Mouse (Mus musculus) left cerebral cortex, adult 9 months (tissue): ENCODE data around the gene Gpr68.

Source experiments
- DNase-seq, 2 experiments: peaks; one replicate each; pipeline ENCODE4 v3.0.0; 2022; ENCODE audit warnings: low spot score in 2 of 2

Gpr68 gene

DNA sequence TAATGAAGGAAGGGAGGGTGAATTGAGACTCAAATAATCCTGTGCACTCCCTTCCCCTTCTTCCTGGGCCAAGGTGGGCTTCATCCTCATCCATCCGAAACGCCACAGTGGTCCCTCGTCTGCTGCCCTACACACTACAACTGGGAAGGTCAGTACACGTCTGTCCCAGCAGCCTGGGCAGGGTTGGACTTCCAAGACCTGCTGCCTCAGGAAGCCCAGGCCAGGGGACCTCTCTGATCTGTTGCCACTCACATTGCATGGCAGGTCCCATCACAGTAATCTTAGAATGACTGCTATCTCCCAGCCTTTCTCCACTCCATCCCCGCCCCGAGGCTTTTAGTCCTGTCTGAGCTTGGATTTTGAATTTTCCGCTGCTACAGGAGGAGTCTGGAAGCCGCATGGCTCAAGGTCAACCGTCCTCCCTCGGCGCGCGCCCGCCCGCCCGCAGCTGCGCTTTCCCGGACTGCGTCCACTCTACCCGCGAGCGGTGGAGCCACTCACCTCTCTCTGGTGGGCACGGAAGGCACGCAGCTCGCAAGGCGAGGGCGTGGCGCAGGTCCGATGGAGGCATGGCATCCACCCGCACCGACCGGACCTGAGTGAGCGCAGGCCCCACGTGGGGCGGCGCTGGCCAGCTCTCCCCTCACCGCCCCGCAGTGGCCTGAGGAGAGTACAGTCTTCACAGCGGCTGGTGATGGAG lies at the start of gene Gpr68:
Gpr68 (minus strand) TSS at position 601 of the 700 bp plus-strand sequence.
- DNase-seq, result no peak

DNA sequence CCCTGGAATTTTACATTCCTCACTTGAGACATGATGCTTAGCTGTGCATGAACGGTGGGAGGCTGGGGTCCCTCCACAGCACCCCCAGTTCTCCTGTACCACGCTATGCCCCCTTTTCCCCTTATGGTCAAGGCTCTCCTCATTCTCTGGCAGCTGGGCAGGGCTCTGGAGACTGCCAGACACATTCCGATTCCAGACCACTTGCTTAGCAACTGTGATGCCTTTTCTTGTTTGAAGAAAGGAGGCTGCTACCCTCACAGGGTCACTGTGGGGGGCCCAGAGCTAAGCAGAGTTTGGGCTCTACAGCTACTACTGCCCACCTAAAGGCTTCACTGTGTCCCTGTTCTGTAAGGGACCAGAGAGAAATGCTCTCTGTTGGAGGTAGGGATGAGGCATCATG lies 49.3 kb upstream of the Gpr68 start:
- no peak for DNase-seq

DNA sequence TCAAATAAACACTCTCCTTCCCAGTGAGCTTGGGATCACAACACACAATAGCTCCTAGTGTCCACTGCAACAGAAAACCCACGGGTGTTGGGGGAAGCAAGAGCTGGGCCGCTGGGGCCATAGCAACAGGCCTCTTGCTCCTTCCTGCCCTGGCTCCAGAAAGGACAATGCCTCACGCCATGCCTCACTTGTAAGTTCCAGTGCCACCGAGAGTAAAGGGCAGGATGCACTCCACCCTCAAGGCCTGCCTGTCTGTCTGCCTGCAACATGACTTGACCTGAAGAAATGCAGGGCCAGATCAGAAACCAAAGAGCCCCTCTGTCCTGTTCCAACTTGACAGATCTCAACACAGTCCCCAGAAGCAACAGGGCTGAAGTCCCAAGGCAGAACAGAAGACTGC lies 48.8 kb upstream of the Gpr68 start:
- DNase-seq, result no peak

DNA sequence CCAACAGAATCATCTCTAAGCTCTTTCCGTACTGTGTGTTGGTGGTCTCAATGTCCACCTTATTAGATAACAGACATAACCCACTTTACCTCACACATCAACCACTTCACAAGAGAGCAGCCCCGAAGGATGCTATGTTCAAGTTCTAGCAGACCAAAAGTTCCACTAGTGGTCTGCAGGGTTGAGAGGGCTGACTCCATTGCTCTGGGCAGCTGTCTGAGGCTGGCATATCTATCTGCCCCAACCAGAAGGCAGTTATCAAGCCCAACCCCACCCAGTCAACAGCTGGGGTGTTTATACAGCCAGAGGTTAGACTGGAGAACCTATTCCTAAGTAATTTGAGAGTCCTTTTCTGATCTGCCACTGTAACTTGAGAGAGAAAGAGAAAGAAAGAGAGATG lies 48.0 kb upstream of the Gpr68 start:
- no peak for DNase-seq

DNA sequence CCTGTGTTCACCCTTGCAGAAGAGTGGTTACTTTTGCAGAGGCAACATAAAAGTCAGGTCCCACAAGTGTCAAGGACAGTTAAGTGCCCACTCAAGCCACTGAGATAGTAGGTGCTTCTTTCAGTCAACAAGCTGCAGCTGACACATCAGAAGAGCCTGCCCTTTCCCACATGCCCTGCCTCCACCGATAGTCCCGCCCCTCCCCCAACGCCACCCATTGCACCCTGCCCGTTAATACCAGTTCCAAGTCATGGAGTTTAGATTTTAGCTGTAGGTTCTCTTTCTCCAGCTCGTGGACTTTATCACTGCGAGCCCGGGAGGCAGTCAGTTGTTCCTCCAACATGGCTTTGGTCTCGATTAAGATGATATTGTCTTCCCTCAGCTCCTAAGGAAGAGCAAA lies 45.9 kb upstream of the Gpr68 start:
- DNase-seq, result no peak

DNA sequence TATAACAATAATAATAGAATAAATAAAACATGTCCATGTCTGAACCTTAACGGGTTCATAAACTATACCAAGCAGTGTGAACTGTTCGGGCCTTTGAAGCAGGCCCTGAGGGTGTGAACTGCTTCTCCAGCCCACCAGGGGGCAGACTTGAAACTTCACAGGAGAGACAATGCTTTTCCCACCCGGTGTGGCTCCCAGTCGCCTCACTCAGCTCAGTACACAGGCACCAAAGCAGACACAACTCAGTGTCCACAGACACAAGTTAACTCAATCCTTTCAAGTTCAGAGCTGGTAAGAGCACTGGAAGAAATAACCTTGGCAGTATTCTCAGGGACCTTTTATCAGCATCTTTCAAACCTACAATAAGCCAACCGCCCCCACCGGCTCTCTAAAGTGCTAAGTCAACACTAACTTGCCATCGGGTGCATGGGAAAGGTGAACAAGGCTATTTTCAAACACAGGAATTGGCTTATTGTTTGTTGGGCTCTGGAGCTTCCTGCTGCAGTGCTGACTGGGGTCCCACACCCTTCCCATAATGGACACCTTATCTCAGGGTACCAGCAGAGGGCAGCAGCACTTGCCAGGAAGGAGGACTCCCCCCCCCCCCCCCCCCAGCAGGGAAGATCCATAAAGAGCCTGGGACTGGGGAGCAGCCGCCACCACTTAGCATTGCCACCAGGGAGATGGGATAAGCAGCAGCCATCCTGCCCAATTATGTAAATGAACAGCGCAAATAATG lies 44.4 kb upstream of the Gpr68 start:
- peak in 1 of 2 experiments; percentile 86 for DNase-seq

DNA sequence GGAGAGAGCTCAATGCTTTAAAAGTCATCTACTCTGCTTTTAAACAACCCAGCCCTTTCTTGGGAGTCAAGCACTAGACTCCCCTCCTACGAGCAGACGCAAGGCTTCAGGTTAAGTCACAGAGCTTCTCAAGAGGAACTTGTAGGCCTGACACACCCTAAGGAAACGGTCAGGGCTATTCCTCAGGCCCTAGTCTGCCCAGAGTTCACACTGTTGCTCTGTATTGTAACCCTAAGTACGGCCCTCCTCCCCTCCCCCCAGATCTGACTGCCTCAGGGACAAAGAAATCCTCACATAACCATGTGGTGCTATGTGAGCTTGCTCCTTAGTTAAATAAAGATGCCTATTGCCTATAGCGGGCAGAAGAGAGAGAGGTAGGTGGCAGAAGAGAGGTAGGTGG lies 41.1 kb upstream of the Gpr68 start:
- no peak for DNase-seq

DNA sequence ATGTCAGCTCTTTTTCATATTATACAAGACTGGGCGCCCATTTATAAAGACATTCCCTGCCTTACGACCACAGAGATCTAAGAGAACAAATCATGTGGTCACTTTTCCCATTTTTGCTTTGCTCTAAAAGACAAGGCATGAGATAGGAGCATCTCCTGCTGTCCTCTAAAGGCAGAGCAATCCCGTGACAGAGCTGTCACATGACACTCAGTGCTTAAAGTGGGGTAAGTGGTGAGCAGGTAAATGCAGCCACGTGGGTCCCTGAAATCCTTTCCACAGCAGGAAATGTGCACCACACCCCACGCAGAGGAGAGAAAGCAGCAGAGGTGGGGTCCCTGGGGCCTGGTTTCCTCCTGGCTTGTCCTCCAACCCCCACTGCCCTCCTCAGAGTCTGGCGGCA lies 40.0 kb upstream of the Gpr68 start:
- no peak for DNase-seq

DNA sequence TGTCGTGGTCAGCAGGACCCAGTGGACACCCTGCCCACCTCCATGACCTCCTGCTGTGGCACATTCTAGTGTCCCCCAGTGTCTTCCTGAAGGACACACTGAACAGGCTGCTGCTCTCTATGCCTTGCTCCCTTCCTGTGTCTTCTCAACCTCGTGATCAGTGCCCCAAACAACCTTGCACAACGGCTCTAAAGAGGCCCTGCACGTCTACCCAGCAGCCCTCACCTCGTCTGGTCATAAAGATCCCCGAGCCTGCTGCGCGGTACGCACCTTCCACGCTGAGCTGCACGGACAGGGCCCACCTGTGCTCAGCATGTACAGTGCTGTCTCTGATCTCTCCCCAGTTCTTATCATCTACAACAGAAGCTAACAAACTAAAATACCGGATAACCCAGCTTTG lies 38.0 kb upstream of the Gpr68 start:
- no peak for DNase-seq

DNA sequence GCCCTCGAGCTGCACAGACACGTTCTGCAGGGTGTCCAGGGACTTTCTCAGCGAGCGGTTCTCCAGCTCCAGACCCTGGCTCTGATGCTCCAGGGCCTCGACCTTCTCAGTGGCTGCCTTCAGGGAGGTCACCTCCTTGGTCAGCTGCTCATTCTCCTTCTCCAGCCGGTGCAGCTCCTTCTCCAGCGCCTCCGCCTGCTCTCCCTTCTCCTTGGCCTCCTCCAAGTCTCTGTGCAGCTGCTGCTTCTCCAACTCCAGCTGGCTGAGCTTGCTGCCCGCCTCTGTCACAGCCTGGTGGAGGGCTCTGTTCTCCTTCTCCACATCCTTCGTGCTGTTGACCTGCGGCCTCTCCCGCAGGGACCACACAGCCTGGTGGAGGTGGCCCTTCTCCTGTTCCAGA lies 37.5 kb upstream of the Gpr68 start:
- no peak for DNase-seq

DNA sequence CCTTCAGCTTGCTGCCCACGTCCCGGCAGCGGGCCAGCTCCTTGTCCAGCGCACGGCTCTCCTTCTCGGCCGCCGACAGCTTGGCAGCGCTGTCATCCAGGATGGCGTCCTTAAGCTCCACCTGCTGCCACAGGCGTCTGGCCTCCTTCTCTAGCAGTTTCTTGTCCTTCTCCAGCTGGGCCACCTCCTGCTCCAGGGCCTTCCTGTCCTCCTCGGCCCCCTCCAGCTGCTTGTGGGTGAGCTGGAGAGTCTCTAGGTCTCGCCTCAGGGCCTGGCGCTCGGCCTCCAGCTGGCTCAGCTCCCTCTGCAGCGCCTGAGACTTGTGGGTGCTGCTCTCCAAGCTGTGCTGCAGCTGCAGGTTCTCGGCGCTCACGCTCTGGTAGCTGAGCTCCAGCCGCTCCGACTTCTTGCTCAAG lies 36.9 kb upstream of the Gpr68 start:
- no peak for DNase-seq

DNA sequence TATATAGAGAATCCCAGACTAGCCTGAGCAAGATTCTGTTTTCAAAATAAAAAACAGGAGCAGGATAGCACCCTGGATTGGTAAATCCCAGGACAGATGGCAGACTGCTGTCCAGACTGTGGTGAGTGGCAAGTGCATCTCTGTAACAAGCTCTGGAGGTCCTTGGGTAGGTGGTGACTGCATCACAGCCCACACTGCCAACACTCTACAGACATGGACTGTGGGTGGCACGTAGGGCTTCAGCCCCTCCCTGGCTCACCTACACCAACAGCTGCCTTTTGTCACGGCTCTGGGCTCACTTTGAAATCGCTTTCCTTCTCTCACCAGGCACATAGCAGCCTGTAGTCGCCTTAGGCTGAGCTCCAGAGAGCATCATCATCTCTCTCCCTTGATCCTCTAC lies 35.1 kb upstream of the Gpr68 start:
- no peak for DNase-seq

DNA sequence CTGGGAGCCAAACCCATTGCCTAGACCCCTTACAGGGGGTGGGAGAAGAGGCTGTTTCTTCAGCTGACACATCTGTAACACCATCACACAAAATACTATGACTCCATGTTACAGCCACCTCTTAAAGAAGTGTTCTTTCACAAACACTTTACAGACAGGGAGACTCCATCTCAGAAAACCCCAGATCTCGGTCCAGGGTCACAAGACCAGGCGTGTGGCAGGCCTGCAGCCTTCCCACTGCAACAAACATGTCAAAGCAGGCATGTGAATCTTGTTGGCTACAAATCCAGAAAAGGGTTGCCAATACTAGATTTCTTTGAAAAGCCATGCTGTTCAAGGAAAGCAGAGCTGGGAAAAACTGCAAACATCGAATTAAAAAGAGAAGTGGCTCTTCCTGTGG lies 33.4 kb upstream of the Gpr68 start:
- no peak for DNase-seq

DNA sequence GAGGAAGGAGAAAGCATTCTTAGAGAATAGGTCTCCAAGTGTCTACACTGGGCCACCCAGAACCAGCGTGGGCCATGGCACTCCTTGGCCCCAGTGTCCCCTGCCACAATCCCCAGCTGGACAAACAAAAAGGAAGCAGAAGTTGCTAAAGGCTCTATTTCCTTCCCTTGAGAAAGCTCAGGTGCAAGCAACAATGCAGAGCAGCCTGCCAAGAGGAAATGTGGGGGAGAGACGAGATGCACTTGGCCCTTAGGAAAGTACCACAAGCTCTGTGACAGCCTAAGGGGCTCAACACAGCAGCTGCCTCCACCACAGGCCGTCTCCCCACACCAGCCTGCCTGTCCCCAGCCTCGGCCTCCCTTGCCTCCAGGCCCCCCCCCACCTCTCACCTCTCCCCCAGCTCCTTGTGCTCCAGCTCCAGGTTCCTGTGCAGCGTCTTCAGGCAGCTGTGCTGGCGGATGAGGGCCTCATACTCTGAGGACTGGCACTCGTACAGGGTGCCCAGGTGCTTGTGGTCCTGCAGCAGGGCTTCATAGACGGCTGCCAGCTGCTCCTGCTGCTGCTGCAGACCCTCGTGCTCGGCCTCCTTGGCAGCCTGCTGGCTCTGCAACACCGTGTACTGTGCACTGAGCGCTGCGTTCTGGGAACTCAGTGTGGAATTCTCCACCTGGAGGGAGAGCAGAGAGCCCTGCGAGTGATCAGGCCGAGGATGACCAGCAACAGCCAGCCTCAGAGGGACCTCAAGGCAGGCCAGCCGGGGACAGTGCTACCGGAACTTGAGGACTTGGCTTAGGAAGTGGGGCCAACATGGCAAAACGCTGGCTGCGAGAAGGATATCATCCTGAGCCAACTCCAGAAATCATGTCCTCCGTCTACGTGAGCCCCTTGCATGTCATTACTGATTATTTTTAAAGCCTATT lies 29.7 kb upstream of the Gpr68 start:
- DNase-seq, result no peak

DNA sequence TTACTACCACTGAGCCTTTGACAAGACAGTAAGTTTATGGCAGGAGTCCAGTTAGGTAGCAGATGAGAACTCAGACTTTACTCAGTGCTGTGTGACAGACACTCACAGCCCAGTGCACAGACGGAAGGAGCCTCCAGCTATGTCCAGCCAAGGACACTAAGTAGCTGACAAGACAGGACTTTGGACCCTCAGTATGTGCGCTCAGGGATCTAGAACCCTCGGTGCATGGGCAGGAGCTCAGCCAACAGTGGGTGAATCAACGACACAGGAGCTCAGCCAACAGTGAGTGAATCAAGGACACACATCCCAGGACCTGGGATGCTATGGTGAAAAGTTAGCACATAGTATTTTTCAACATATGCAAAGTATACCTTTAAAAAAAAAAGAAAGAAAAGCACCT lies 28.7 kb upstream of the Gpr68 start:
- DNase-seq, result no peak

DNA sequence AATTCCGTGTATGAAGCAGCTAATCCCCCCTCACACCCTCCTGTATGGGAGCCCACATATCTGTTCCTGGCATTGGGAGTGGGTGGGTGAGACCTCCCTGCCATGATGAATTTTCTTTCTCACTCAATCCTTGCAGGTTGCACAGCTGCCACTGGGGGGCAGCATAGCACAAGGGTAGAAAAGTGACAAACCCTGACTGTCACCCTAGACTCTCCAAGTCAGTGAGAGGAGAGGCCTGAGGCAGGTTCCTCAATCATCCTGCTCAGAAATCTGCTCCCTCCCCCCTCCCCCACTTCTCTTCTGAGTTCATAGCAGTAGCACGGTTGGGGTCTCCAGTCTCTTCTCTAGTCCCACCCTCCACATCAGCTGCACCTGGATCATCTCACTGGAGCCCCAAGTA lies 28.1 kb upstream of the Gpr68 start:
- DNase-seq, result peak in 1 of 2 experiments; percentile 83

DNA sequence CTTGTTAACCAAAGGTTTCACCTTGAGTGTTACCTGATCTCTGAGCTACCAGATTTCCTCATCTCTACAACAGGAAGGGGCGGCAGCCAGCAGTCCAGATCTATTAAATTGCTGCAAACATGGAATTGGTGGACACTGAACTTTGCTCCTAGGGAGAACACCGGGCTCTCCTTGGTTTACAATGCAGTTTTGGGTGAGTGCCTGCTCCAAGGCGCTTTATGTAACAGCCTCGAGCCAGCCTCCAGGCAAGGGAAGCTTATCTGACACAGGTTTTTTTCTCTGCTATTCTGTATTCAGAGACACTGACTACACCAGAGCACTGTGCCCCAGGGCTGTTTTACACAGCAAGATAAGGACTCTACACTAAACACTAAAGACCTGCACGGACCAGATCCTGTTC lies 26.8 kb upstream of the Gpr68 start:
- no peak for DNase-seq

DNA sequence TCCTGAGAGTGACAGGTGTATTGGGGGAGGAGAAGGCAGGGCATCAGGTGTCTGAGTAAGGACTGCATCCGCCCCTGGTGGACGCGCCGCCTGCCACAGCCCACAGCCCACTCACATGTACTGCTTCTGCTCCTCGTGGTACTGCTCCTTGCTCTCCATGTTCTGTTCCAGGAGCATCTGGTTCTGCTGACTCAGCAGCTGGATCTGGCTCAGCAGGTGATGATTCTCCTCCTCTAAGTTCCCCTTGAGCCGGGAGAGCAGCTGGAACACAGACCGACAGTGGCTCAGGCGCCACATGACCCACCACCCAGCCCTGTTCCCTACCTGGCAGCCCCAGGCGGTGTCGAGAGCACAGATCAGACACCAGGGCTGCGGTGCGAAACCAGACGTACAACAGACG lies 23.7 kb upstream of the Gpr68 start:
- DNase-seq, result no peak

DNA sequence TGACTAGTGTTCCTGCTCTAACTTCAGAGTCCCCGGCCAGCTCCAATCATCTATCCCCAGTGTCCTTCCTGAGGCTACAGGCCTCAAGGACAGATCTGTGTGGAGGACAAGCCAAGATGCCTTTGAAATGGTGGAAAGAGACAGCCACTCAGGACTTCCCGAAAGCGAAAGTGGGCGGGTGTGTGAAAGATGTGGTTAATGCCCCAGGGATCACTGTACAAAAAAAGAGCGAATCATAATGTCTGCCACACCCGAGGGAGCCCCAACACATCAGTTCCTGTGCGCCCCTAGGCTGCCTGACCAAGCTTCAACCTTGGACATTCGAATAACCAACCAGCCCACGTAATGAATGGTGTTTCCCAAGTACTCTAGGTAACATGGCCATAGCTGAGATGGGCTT lies 20.3 kb upstream of the Gpr68 start:
- no peak for DNase-seq

DNA sequence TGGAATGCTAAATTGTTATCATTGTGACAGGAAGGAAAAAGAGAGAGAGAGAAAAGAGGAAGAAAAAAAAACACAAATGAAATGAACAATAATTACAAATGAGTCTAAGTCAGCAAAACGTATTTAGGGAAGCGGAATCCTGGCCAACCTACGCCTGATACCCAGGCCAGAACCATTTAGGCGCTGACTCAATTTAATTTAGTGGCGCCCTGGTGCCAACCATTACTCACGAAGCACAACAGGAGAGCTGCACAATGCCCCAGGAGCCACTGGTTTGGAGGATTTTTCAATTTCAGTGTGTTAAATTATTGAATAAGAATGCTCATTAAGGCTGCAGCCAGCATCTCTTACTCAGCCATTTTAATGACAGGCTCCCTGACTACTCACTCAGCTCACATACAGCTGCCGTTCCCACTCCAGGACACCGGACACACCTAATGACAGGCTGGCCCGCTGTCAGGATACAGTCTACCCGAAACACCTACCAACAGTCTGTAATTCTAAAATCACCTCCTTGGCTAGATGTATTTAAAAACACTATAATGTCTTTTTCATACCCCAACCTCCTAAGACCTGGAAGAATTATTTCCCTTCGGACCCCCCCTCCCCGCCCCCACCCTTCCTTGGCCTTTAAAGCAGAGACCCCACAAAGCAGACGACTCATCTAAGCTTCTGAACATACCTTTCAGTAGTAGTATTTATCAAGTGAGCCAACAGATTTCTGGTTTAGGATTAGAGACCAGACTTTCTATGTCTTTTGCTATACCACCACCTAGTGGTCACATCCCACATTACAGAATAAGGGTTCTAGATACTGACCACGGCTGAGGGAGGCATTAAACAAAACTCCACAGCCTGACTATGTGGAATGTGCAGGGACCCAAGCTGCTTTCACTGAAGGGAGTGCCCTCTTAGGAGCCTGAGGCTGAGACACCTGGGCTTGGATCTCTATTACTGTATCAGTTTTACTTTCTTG lies 17.9 kb upstream of the Gpr68 start:
- peak in 1 of 2 experiments; percentile 83 for DNase-seq

DNA sequence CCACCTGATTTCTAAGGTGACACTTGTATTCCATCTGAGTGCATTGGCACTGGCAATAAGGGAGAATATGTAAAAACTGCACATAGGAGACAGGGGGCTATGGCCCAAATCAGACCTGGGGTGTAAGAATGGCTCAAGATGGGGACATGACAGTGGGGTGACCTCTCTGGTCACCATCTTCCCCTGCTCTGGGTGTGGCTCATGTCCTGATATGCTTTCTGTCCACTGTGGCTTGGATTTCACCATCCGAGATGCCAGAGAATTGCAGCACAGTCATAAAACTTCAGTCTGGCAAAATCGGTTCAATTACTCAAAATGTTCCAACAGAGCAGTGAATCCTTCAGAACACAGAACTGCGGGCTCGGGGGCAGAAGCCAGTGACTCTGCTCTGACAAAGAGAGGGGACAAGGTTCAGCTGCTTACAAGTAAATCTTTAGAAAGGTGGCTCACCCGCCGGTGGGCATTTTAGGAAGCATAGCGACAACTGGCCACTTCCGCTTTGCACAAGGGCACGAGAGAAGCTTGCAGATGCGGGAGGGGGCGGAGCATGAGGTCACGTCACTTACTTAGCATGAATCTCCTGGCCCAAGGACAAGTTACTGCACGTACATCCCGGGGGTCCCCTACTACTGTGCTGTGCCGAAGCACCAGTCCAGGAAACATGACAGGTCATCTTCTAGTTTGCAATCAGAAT lies 16.8 kb upstream of the Gpr68 start:
- DNase-seq, result no peak
